Mouse (Mus musculus): ENCODE data around the gene Gulp1.

GRCm38 (mm10) chr1:44584886-44585385 is 33.6 kb downstream of the Gulp1 start:
- TF ChIP-seq CTCF (IDR thresholded peaks at IDR 0.05; ENCODE audit: borderline replicate concordance, insufficient read depth, low read length) (no peak), POLR2A (IDR thresholded peaks at IDR 0.05; ENCODE audit: low read depth, low read length) (no peak)

Measured in embryonic fibroblast, embryonic 13.5 days (primary cell).